Mouse (Mus musculus) liver, adult 2 months (tissue): ENCODE data around the gene Efhd2. TPM values are rescaled to one million over a fixed set of nuclear protein-coding genes. Genes with fewer than 3 reads are reported as not detected.

ENCODE experiments used
- DNase-seq: peaks from one replicate; pipeline ENCODE4 v3.0.0-alpha.2; 2011; ENCODE audit warnings: low read depth, low spot score; ENCODE audit errors: extremely low read depth
- H3K27ac ChIP-seq: fragments of 200-500 bp; replicated peaks from 2 replicates; pipeline ENCODE4 v1.5.1; 2012; ENCODE audit warnings: low read depth, mild to moderate bottlenecking, control low read depth, inconsistent platforms, low read length; ENCODE audit not compliant: insufficient read depth
- H3K27me3 ChIP-seq: fragments of 200-500 bp; 2 replicates; pipeline ENCODE4 v1.6.1; 2012; ENCODE audit warnings: mild to moderate bottlenecking, moderate library complexity, low read length, inconsistent platforms; ENCODE audit not compliant: control insufficient read depth, insufficient read depth
- H3K36me3 ChIP-seq: fragments of 200-500 bp; 2 replicates; pipeline ENCODE4 v1.6.1; 2012; ENCODE audit warnings: low read length, inconsistent platforms; ENCODE audit not compliant: control insufficient read depth, insufficient read depth
- H3K4me1 ChIP-seq: fragments of 200-500 bp; 2 replicates; pipeline ENCODE4 v1.6.1; 2011; ENCODE audit warnings: low read length; ENCODE audit not compliant: control insufficient read depth, insufficient read depth
- H3K4me3 ChIP-seq: fragments of 200-500 bp; 2 replicates; pipeline ENCODE4 v1.5.1; 2011; ENCODE audit warnings: low read depth, mild to moderate bottlenecking, control low read depth, low read length, moderate library complexity; ENCODE audit not compliant: insufficient read depth
- H3K79me2 ChIP-seq: fragments of 200-500 bp; 2 replicates; pipeline ENCODE4 v1.6.1; 2012; ENCODE audit warnings: inconsistent platforms, mild to moderate bottlenecking, low read length, moderate library complexity; ENCODE audit not compliant: control insufficient read depth, insufficient read depth
- H3K9ac ChIP-seq: fragments of 200-500 bp; 2 replicates; pipeline ENCODE4 v1.6.1; 2012; ENCODE audit warnings: low read depth, mild to moderate bottlenecking, control low read depth, inconsistent platforms, low read length
- CTCF ChIP-seq: fragments of 200-500 bp; IDR thresholded peaks from 2 replicates; pipeline ENCODE4 v1.5.1; 2011; ENCODE audit warnings: low read depth, low read length, control low read depth
- POLR2A ChIP-seq: fragments of 200-500 bp; IDR thresholded peaks from 2 replicates; pipeline ENCODE4 v1.6.1; 2011; ENCODE audit warnings: low read length, control low read depth; ENCODE audit not compliant: insufficient read depth; ENCODE audit errors: extremely low read depth
- WGBS: fragments of 180-500 bp; shearing (Covaris S2); methylation state at CpG from one replicate; pipeline ENCODE4 v1.1.7; 2018; 5-methylcytosine and 5-hydroxymethylcytosine counted together
- polyA plus RNA-seq: library from polyadenylated mRNA; depleted of rRNA; stranded (reverse); fragments of >200 nt; gene quantifications from 2 replicates; pipeline ENCODE4 v1.2.3, GENCODE M21; 2012
- total RNA-seq: library from RNA; depleted of rRNA; stranded (reverse); fragments of >200 nt; gene quantifications from 2 replicates; pipeline ENCODE4 v1.2.3, GENCODE M21; 2014

The Efhd2 gene
- total and polyA plus RNA-seq, 2 experiments = 15.0 to 46.1 TPM

DNA sequence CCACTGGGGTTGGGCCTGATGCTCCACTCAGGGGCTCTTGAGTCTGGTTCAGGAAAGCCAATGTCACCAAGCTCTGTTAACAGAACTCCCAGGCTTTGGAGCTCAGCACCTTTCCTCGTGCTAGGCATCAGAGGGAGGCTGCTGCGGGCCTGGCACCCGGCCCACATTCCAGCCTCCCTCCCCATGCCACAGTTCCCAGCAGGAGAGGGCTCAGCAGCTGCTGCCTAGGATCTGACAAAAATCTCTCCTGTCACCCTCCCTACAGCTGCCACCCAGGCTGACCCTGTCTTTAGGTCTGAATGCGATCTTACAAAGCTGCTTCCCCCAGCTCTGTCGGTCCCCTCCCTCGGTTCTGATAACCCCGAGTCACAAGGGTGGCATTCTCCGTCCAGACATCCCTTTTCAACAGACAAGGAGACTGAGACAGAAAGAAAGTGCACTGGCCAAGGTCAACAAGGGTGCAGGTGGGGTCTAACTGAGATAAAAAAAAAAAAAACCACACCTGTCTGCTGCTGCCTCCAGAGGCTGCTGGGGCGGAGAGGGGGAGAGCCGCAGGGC lies 7.7 kb downstream of the Efhd2 start:
- Histone ChIP-seq H3K79me2 (peaks cover 11% of the 10 kb centered on the region; the same call in 1 of the 2 replicates), H3K27me3 (no peaks in the 10 kb centered on the region), H3K4me3 (no peak overlapping the region), H3K36me3 (no peaks in the 10 kb centered on the region), H3K9ac (peak overlapping the region; percentile 1; the same call in 1 of the 2 replicates), H3K4me1 (peaks cover 44% of the 10 kb centered on the region), H3K27ac (peak overlapping the region; percentile 74; the same call in 1 of the 2 replicates)
- TF ChIP-seq CTCF = no peak
- TF ChIP-seq POLR2A = no peak
- 36% methylated on average over 10 of the region's 10 CpGs for WGBS
- no peak for DNase-seq

DNA sequence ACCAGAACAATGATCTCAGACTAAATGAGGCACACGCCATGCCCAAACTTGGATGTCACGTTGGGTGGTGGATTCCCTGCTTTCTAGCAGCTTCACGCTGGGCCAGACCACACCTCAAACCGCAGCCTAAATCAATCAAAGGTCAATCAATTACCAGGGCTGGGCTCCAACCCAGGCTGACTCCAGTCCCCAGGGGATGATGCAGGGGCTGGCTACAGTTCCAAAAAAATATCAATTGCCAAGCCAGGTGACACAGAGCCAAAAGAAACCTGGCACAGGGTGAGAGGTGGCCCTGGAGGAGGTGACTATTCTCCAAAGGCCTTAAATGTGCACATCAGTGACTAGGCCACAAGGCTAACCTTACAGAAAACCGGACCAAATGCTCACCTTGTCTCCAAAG lies 9.1 kb downstream of the Efhd2 start:
- peak; percentile 98 for DNase-seq
- H3K9ac ChIP-seq = peak overlapping the region; percentile 53
- TF ChIP-seq POLR2A = no peak
- no peak for TF ChIP-seq CTCF
- H3K4me1 ChIP-seq = peaks cover 42% of the 10 kb centered on the region
- no peak overlapping the region for H3K4me3 ChIP-seq
- 26% methylated on average over 5 of the region's 5 CpGs for WGBS
- H3K36me3 ChIP-seq = no peaks in the 10 kb centered on the region
- H3K27ac ChIP-seq = peak overlapping the region; percentile 97
- H3K79me2 ChIP-seq = peaks cover 9% of the 10 kb centered on the region; the same call in 1 of the 2 replicates
- no peaks in the 10 kb centered on the region for H3K27me3 ChIP-seq

DNA sequence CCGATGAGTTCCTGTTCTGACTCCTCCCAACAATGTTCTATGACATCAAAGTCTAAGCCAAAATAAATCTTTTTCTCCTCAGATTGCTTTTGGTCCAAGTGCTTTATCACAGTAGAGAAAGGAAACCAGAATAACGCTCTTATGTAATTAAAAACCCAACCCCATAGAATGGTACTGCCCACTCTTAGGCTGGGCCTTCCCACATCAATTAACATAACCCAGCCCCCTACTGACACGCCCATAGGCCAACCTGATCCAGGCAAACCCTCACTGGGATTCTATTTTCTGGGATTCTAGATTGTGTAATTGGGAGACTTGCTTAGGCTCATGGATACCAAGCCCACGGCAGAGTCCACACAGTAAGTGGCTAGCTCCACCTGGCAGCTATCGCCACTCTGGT lies 9.7 kb downstream of the Efhd2 start:
- peak overlapping the region; percentile 53 for H3K9ac ChIP-seq
- peak; percentile 97 for DNase-seq
- H3K27ac ChIP-seq = peak overlapping the region; percentile 97
- TF ChIP-seq CTCF = no peak
- TF ChIP-seq POLR2A = no peak
- no peaks in the 10 kb centered on the region for H3K36me3 ChIP-seq
- H3K4me1 ChIP-seq = peaks cover 40% of the 10 kb centered on the region
- H3K27me3 ChIP-seq = no peaks in the 10 kb centered on the region
- H3K79me2 ChIP-seq = 0 out of 2 replicates have a peak, but pooled peaks cover 3% of the 10 kb centered on the region
- no peak overlapping the region for H3K4me3 ChIP-seq
- 18% methylated on average over 5 of the region's 5 CpGs for WGBS

DNA sequence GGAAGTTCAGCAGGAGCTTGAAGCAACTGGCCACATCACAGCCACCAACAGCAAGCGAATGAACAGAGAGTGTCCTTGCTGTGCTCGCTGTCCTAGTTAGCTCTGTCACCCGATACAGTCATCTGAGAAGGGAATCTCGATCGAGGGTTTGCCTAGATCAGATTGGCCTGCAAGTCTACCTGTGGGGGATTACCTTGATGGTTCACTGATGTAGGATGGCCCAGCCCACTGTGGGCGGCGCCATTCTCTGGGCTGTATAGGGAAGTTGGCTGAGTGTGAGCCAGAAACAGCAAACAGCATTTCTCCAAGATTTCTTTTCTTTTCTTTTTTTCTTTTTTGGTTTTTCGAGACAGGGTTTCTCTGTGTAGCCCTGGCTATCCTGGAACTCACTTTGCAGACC lies 10.2 kb downstream of the Efhd2 start:
- peaks cover 40% of the 10 kb centered on the region for H3K4me1 ChIP-seq
- H3K36me3 ChIP-seq = 0 out of 2 replicates have a peak, but pooled peaks cover 2% of the 10 kb centered on the region
- H3K9ac ChIP-seq = 0 out of 2 replicates have a peak overlapping the region, but pooled peaks have one; percentile 7
- 0 out of 2 replicates have a peak, but pooled peaks cover under 1% of the 10 kb centered on the region for H3K79me2 ChIP-seq
- no peak overlapping the region for H3K4me3 ChIP-seq
- H3K27ac ChIP-seq = peak overlapping the region; percentile 64
- WGBS = 78% methylated on average over 8 of the region's 8 CpGs
- H3K27me3 ChIP-seq = no peaks in the 10 kb centered on the region
- TF ChIP-seq POLR2A (no peak), CTCF (no peak)
- peak; percentile 36 for DNase-seq

DNA sequence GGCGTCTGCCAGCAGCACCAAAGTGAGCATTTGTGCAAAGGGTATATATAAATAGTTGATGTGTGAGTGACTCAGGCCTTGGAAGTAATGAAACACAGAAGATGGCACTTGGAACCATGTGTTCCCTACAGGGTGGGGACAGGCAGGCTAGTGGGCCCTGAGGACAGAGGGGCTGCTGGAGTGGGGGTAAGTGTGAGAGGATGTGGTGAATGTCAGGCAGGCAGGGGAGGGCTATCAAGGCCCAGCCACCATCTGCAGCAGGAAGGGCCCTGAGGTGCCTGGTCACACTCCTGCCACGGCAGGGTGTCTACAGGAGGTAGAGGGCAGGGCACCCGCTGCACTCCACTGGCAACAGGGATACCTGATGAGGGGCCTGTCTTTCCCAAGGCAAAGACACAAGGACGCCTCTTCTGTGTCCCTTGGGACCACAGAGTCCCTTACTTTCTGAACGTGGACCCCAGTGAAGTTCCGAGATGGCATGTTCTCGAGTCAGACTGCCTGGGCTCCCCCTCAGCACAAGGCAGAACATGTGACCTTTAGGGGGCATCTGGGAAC lies 10.9 kb downstream of the Efhd2 start:
- H3K36me3 ChIP-seq = 0 out of 2 replicates have a peak, but pooled peaks cover 2% of the 10 kb centered on the region
- TF ChIP-seq CTCF (no peak), POLR2A (no peak)

DNA sequence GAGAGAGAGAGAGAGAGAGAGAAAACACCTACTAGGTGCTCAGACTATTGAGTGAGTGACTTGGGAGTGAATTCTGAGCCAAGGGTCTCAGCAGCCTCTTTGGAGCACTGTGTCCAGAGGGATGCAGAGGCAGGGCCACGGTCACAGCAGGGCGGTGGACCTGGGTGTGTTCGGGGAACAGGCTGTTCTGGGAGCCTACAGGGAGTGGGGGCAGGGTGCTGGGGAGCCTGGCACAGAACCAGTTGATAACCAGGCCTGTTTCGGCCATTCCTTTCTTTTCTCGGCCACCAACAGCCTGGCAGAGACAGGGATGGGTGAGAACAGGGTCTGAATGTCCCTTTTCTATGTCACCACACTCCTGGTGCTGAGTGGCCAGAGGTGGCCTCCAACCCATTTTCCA lies 11.9 kb downstream of the Efhd2 start:
- WGBS = 35% methylated on average over 5 of the region's 5 CpGs
- Histone ChIP-seq H3K27ac (peak overlapping the region; percentile 11), H3K4me1 (peaks cover 42% of the 10 kb centered on the region), H3K36me3 (0 out of 2 replicates have a peak, but pooled peaks cover 2% of the 10 kb centered on the region), H3K27me3 (no peaks in the 10 kb centered on the region), H3K9ac (no peak overlapping the region), H3K79me2 (no peaks in the 10 kb centered on the region), H3K4me3 (no peak overlapping the region)
- DNase-seq = no peak
- TF ChIP-seq POLR2A = no peak
- TF ChIP-seq CTCF = no peak

More for the DNA sequence above, 10.9 kb downstream of the Efhd2 start:
- H3K9ac ChIP-seq = no peak overlapping the region; the same call in 1 of the 2 replicates
- H3K4me1 ChIP-seq = peaks cover 40% of the 10 kb centered on the region
- no peaks in the 10 kb centered on the region for H3K79me2 ChIP-seq
- no peak for DNase-seq
- H3K27me3 ChIP-seq = no peaks in the 10 kb centered on the region
- no peak overlapping the region for H3K4me3 ChIP-seq
- 94% methylated on average over 7 of the region's 7 CpGs for WGBS
- H3K27ac ChIP-seq = peak overlapping the region; percentile 11
